Mouse (Mus musculus): ENCODE data around the gene Grik4.

DNA sequence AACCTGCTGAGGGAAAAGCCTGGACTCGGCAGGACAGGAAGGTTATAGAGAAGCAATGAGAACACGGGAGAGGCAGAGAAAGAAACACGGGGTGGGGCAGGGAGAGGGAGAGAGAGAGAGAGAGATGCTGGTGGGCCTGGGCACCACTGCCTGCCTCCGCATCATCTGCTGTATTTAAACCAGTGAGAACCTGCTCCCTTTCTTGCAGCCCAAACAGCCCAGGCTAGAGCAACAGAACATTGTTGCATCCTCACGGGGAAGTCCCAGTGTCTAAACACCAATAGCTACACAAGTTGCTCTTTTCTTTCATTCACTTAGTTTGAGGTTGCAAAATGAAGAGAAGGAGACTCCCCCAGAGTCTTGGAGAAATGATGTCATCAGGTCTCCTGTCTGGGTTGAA lies 258.2 kb downstream of the Grik4 start:
- no peak for TF ChIP-seq NANOG (IDR thresholded peaks at IDR 0.05; ENCODE audit: borderline replicate concordance, low read length)
- TF ChIP-seq CTCF (conservative IDR thresholded peaks at IDR 0.05; ENCODE audit: low read length) = no peak

Measured in E14TG2a.4 (cell line).